Mouse (Mus musculus) cortical plate, adult 2 months (tissue): ENCODE results near the gene Pi4kb.
"Not testable (repeated sequence)": the region's sequence is repeated elsewhere in the genome, so short reads cannot be mapped to it uniquely, and the experiment has no call there.

Experiments
- CTCF ChIP-seq: fragments of 200-500 bp; IDR thresholded peaks from 2 replicates; pipeline ENCODE4 v1.5.1; 2011; ENCODE audit warnings: mild to moderate bottlenecking, control low read depth, low read length; ENCODE audit not compliant: insufficient read depth; ENCODE audit errors: extremely low read depth
- POLR2A ChIP-seq: fragments of 200-500 bp; IDR thresholded peaks from 2 replicates; pipeline ENCODE4 v1.6.1; 2011; ENCODE audit warnings: mild to moderate bottlenecking, low read length, control low read depth; ENCODE audit not compliant: insufficient read depth; ENCODE audit errors: extremely low read depth

DNA sequence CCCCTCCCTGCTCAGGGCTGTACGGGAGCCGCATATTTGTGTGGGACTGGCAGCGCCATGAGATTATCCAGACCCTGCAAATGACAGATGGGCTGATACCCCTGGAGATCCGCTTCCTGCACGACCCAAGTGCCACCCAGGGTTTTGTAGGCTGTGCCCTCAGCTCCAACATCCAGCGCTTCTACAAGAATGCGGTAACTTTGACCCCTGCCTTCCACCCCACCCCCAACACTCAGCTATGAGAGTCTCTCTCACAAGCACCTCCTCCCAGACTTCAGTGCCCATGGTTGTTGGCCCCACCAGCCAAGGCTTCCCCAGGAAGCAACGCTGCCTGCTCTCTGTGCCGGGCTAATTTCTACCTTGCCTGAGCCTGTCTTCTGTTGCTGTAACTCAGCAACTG, 34.5 kb upstream of the Pi4kb start:
- not testable (repeated sequence) for TF ChIP-seq CTCF, POLR2A
